Mouse (Mus musculus): Measurements from ENCODE around the gene Apob. TPM values are rescaled to one million over a fixed set of nuclear protein-coding genes. Genes with fewer than 3 reads are reported as not detected.
"Not testable (repeated sequence)": the region's sequence is repeated elsewhere in the genome, so short reads cannot be mapped to it uniquely, and the experiment has no call there.

Apob gene
- total and polyA plus RNA-seq, 3 experiments = 0.01 TPM; not detected in 2

DNA sequence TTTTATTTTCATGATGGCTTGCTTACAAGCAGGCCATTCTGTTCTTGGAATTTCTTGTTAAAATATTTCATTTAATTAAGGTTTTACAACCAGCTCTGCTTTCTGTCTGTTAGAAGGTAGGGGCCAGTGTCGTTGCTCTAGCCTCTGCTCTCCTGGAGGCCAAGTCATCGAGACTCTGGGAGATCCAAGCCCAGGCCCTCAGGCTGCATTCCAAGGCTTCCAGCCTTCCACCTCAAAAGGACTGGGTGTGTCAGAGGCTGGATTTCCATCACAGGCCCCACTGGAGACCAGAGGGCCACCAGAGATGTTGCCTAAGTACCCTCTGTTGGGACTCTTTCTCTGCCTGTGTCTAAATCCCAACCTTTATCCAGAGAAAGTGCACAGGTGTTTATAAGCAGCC lies 52.6 kb downstream of the Apob start:
- no peaks in the 10 kb centered on the region for H3K36me3 ChIP-seq (replicated peaks in 1 of 2; ENCODE audit: control insufficient read depth in 1 of 2, insufficient read depth in 1 of 2, low read length in 1 of 2)
- H3K27ac ChIP-seq (ENCODE audit: insufficient read depth, low read depth) = no peak overlapping the region
- TF ChIP-seq USF1 (IDR thresholded peaks at IDR 0.05; ENCODE audit: low read depth, low read length) = no peak
- TF ChIP-seq MEF2A (IDR thresholded peaks at IDR 0.05; ENCODE audit: borderline replicate concordance, low read depth, low read length) = no peak
- no peak for TF ChIP-seq MAZ (IDR thresholded peaks at IDR 0.05; ENCODE audit: low read depth, low read length)
- no peak for TF ChIP-seq JUND (conservative IDR thresholded peaks at IDR 0.05; ENCODE audit: low read depth, low read length)
- DNase-seq (ENCODE audit: extremely low read depth) = no peak
- in situ Hi-C loops (cut with MboI; ENCODE audit: low pct_ligation_motif_present, low pct_unique_long_range_greater_than_20kb, low sequenced_read_pairs) (no loop called here), dilution Hi-C loops (cut with MboI; ENCODE audit: extremely low pct_ligation_motif_present, extremely low pct_unique_long_range_greater_than_20kb, low sequenced_read_pairs) (no loop called here)
- H3K79me2 ChIP-seq (replicated peaks; ENCODE audit: control insufficient read depth, extremely low read depth, insufficient read depth, poor library complexity, severe bottlenecking) = no peaks in the 10 kb centered on the region
- H3K4me3 ChIP-seq (replicated peaks in 1 of 3; ENCODE audit: low read depth in 2 of 3, low read length in 2 of 3, poor library complexity in 1 of 3) = no peak overlapping the region
- H3K27me3 ChIP-seq (replicated peaks) = no peaks in the 10 kb centered on the region
- no peak overlapping the region for H3K9ac ChIP-seq (ENCODE audit: insufficient read depth, low read depth)
- H3K9me3 ChIP-seq (replicated peaks; ENCODE audit: low read length) = no peaks in the 10 kb centered on the region
- 0 out of 4 replicates have a peak, but pooled peaks cover 0 to 3% of the 10 kb centered on the region in 2 experiments for H3K4me1 ChIP-seq (ENCODE audit: control insufficient read depth in 1 of 2, insufficient read depth in 2 of 2)
- H3K4me2 ChIP-seq (ENCODE audit: insufficient read depth, low read depth, poor library complexity, severe bottlenecking) = no peak overlapping the region

DNA sequence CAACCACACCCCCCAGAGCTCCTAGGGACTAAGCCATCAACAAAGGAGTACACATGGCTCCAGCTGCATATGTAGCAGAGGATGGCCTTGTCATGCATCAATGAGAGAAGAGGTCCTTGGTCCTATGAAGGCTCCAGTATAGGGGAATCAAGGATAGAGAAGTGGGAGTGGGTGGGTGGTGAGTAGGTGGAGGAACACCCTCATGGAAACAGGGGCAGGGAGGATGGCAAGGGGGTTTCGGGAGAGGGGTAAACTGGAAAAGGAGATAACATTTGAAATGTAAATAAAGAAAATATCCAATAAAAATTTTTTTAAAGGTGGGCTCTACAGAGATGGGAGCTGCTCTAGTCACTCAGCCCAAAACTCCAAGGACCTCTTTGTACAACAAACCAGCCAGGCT lies 53.7 kb downstream of the Apob start:
- H3K4me1 ChIP-seq (ENCODE audit: control insufficient read depth in 1 of 2, insufficient read depth in 2 of 2); H3K4me3 ChIP-seq (replicated peaks in 1 of 3; ENCODE audit: low read depth in 2 of 3, low read length in 2 of 3, poor library complexity in 1 of 3); H3K27ac ChIP-seq (ENCODE audit: insufficient read depth, low read depth); in situ Hi-C loops (cut with MboI; ENCODE audit: low pct_ligation_motif_present, low pct_unique_long_range_greater_than_20kb, low sequenced_read_pairs); H3K36me3 ChIP-seq (replicated peaks in 1 of 2; ENCODE audit: control insufficient read depth in 1 of 2, insufficient read depth in 1 of 2, low read length in 1 of 2); dilution Hi-C loops (cut with MboI; ENCODE audit: extremely low pct_ligation_motif_present, extremely low pct_unique_long_range_greater_than_20kb, low sequenced_read_pairs); H3K4me2 ChIP-seq (ENCODE audit: insufficient read depth, low read depth, poor library complexity, severe bottlenecking); H3K9me3 ChIP-seq (replicated peaks; ENCODE audit: low read length); H3K79me2 ChIP-seq (replicated peaks; ENCODE audit: control insufficient read depth, extremely low read depth, insufficient read depth, poor library complexity, severe bottlenecking); H3K9ac ChIP-seq (ENCODE audit: insufficient read depth, low read depth); DNase-seq (ENCODE audit: extremely low read depth); H3K27me3 ChIP-seq (replicated peaks): not testable (repeated sequence)

DNA sequence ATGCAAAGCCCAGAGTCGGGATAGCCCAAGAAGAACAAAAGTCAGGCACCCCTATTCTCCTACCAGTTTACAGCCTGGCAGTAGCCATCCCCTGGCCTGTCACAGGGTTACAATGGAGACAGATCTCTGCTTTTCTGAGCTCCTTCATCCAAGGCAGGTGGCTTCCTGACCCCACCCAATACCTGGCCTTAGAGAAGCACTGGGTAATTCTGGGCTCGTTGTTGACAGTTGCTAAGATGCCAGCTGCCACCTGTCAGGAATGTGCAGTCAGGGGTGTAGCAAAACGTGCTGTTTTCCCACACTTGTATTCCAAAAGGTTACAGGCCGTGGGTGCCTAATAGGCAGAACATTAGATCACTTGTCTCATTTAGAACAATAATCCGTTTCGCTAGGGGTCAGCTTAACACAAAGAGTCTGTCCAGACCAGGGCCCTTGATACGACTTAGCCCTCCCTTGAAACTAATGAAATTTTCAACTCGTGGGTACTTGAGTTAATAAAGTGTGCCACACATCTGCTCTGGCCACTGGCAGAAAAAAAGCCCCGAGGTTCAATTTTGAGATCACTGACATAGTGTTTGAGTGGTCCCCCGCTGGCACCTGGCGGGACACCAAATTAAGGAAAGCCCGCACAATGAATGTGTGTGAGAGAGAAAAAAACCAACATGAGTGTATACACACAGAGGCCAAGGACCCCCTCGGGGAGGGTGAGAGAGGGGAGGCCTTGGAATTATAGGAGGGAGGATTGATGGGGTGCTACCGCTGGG lies 54.3 kb downstream of the Apob start:
- Histone ChIP-seq H3K9ac (ENCODE audit: insufficient read depth, low read depth) (no peak overlapping the region), H3K4me3 (replicated peaks in 1 of 3; ENCODE audit: low read depth in 2 of 3, low read length in 2 of 3, poor library complexity in 1 of 3) (no peak overlapping the region), H3K9me3 (replicated peaks; ENCODE audit: low read length) (no peaks in the 10 kb centered on the region), H3K4me1 (ENCODE audit: control insufficient read depth in 1 of 2, insufficient read depth in 2 of 2) (0 out of 4 replicates have a peak, but pooled peaks cover 0 to 3% of the 10 kb centered on the region in 2 experiments), H3K4me2 (ENCODE audit: insufficient read depth, low read depth, poor library complexity, severe bottlenecking) (no peak overlapping the region), H3K27me3 (replicated peaks) (no peaks in the 10 kb centered on the region), H3K36me3 (replicated peaks in 1 of 2; ENCODE audit: control insufficient read depth in 1 of 2, insufficient read depth in 1 of 2, low read length in 1 of 2) (no peaks in the 10 kb centered on the region), H3K27ac (ENCODE audit: insufficient read depth, low read depth) (no peak overlapping the region), H3K79me2 (replicated peaks; ENCODE audit: control insufficient read depth, extremely low read depth, insufficient read depth, poor library complexity, severe bottlenecking) (no peaks in the 10 kb centered on the region)
- dilution Hi-C loops (cut with MboI; ENCODE audit: extremely low pct_ligation_motif_present, extremely low pct_unique_long_range_greater_than_20kb, low sequenced_read_pairs) (no loop called here), in situ Hi-C loops (cut with MboI; ENCODE audit: low pct_ligation_motif_present, low pct_unique_long_range_greater_than_20kb, low sequenced_read_pairs) (no loop called here)
- DNase-seq (ENCODE audit: extremely low read depth) = no peak
- TF ChIP-seq RCOR1 (conservative IDR thresholded peaks at IDR 0.05; ENCODE audit: low read depth, low read length) (no peak), TCF12 (IDR thresholded peaks at IDR 0.05; ENCODE audit: low read depth, low read length) (no peak), MAX (IDR thresholded peaks at IDR 0.05; ENCODE audit: low read length) (no peak), GABPA (IDR thresholded peaks at IDR 0.05; ENCODE audit: insufficient replicate concordance, low read depth, low read length) (no peak), USF1 (IDR thresholded peaks at IDR 0.05; ENCODE audit: low read depth, low read length) (no peak), ZKSCAN1 (IDR thresholded peaks at IDR 0.05; ENCODE audit: borderline replicate concordance, low read depth, low read length) (no peak), MYC (IDR thresholded peaks at IDR 0.05; ENCODE audit: low read depth, low read length) (no peak), RAD21 (IDR thresholded peaks at IDR 0.05; ENCODE audit: low read depth, low read length) (no peak)

Measured in CH12.LX (cell line).